ENCODE assay signal across 8 mouse cellular contexts in the genomic region with DNA sequence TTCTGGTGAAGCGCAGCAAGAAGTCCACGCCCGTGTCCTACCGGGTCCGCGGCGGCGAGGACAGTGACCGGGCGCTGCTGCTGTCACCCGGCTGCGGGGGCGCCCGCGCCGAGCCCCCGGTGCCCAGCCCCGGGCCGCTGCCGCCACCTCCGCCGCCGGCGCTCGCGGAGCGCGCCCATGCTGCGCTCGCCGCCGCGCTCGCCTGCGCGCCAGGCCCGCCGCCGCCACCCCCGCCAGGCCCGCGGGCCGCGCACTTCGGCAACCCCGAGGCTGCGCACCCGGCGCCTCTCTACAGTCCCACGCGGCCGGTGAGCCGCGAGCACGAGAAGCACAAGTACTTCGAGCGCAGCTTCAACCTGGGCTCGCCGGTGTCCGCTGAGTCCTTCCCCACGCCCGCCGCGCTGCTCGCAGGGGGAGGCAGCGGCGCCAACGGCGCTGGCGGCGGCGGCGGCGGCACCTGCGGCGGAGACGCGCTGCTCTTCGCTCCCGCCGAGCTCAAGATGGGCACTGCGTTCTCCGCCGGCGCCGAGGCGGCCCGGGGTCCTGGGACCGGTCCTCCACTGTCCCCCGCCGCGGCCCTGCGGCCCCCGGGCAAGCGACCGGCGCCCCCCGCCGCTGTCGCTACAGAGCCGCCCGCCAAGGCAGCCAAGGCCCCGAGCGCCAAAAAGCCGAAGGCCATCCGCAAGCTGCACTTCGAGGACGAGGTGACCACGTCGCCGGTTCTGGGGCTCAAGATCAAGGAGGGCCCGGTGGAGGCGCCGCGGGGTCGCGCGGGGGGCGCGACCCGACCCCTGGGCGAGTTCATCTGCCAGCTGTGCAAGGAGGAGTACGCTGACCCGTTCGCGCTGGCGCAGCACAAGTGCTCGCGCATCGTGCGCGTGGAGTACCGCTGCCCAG. TPM values are rescaled to one million over a fixed set of nuclear protein-coding genes. Genes with fewer than 3 reads are reported as not detected.
DNase-seq lines count a peak whose midpoint lies in the region; ATAC-seq and TF ChIP-seq lines count a peak whose summit lies in the region.

No protein-coding gene starts in this region.

- WGBS in kidney, postnatal 0 days = under 1% methylated on average over 115 of the region's 133 CpGs
- WGBS in hindbrain, embryonic 10.5 days = under 1% methylated on average over 133 of the region's 133 CpGs
- WGBS in liver, embryonic 14.5 days (ENCODE audit: insufficient replicate concordance) = under 1% methylated on average over 96 of the region's 133 CpGs

- TF ChIP-seq EP300 in liver, embryonic 14.5 days (IDR thresholded peaks at IDR 0.05; ENCODE audit: low read depth) = no peak

- no peak overlapping the region for H3K27ac ChIP-seq in kidney, postnatal 0 days
- peak overlapping the region; percentile 93 for H3K27ac ChIP-seq in hindbrain, embryonic 10.5 days
- H3K27ac ChIP-seq in liver, embryonic 14.5 days = no peak overlapping the region

- H3K36me3 ChIP-seq in kidney, postnatal 0 days (ENCODE audit: insufficient read depth, low read length) = no peaks in the 10 kb centered on the region
- H3K36me3 ChIP-seq in G1E (replicated peaks) = no peaks in the 10 kb centered on the region
- H3K36me3 ChIP-seq in hindbrain, embryonic 10.5 days = no peaks in the 10 kb centered on the region
- H3K36me3 ChIP-seq in liver, embryonic 14.5 days (replicated peaks; ENCODE audit: control insufficient read depth, insufficient read depth, low read depth) = no peaks in the 10 kb centered on the region

- peaks cover 85% of the 10 kb centered on the region for H3K27me3 ChIP-seq in kidney, postnatal 0 days (ENCODE audit: insufficient read depth, low read length)
- H3K27me3 ChIP-seq in G1E (ENCODE audit: insufficient read depth, low read length) = no peaks in the 10 kb centered on the region; the same call in 1 of the 2 replicates
- peaks cover 97% of the 10 kb centered on the region for H3K27me3 ChIP-seq in hindbrain, embryonic 10.5 days (ENCODE audit: insufficient read depth, poor library complexity, severe bottlenecking)
- peaks cover 99% of the 10 kb centered on the region for H3K27me3 ChIP-seq in liver, embryonic 14.5 days (ENCODE audit: control insufficient read depth, insufficient read depth, low read length)

- H3K4me3 ChIP-seq in kidney, postnatal 0 days (replicated peaks; ENCODE audit: low read depth, low read length) = peak overlapping the region; percentile 40
- peak overlapping the region; percentile 33; the same call in 1 of the 2 replicates for H3K4me3 ChIP-seq in G1E (ENCODE audit: low read depth, low read length)
- H3K4me3 ChIP-seq in hindbrain, embryonic 10.5 days = peak overlapping the region; percentile 70
- H3K4me3 ChIP-seq in liver, embryonic 14.5 days (ENCODE audit: insufficient read depth in 1 of 2, low read depth in 2 of 2, low read length in 2 of 2) = peak overlapping the region in 1 of 2 experiments; percentile 46; a peak in 2 of 4 replicates

- peaks cover 31% of the 10 kb centered on the region for H3K4me1 ChIP-seq in kidney, postnatal 0 days (replicated peaks; ENCODE audit: insufficient read depth, low read length)
- H3K4me1 ChIP-seq in G1E (ENCODE audit: insufficient read depth, low read depth, low read length) = no peaks in the 10 kb centered on the region
- H3K4me1 ChIP-seq in hindbrain, embryonic 10.5 days (replicated peaks) = peaks cover 77% of the 10 kb centered on the region
- no peaks in the 10 kb centered on the region for H3K4me1 ChIP-seq in liver, embryonic 14.5 days (replicated peaks; ENCODE audit: control insufficient read depth in 2 of 2, insufficient read depth in 2 of 2, low read length in 1 of 2)

- no peak for DNase-seq in kidney, postnatal 0 days (ENCODE audit: low spot score)
- no peak for DNase-seq in kidney, postnatal 25 days
- no peak for DNase-seq in G1E (ENCODE audit: low spot score)
- DNase-seq in embryo, embryonic 10 days (ENCODE audit: low spot score) = peak; percentile 58
- peak; percentile 73 for DNase-seq in hindbrain, embryonic 10.5 days (ENCODE audit: low spot score)
- no peak for DNase-seq in liver, embryonic 14.5 days (ENCODE audit: low read depth in 3 of 3, low spot score in 3 of 3)
- DNase-seq in right cerebral cortex, postnatal 4 days = peak; percentile 55
- no peak for DNase-seq in urinary bladder, postnatal 36 days (ENCODE audit: low spot score in 2 of 2)

- H3K4me2 ChIP-seq in kidney, postnatal 0 days (ENCODE audit: low read length) = peak overlapping the region; percentile 87
- peak overlapping the region; percentile 51 for H3K4me2 ChIP-seq in liver, embryonic 14.5 days (ENCODE audit: low read depth)

- peak; percentile 24; the same call in 1 of the 2 replicates for ATAC-seq in kidney, postnatal 0 days (replicated peaks; ENCODE audit: low FRiP score, low read depth)
- no peak for ATAC-seq in G1E (ENCODE audit: extremely low read depth, insufficient number of reproducible peaks, low FRiP score, poor library complexity, severe bottlenecking)
- no peak for ATAC-seq in liver, embryonic 14.5 days (ENCODE audit: insufficient read depth)

- no peak for TF ChIP-seq CTCF in kidney, postnatal 0 days (IDR thresholded peaks at IDR 0.05; ENCODE audit: low read depth)
- no peak for TF ChIP-seq CTCF in G1E (IDR thresholded peaks at IDR 0.05; ENCODE audit: low read depth, low read length)
- TF ChIP-seq CTCF in liver, embryonic 14.5 days (IDR thresholded peaks at IDR 0.05; ENCODE audit: low read depth) = no peak

- no peaks in the 10 kb centered on the region for H3K9me3 ChIP-seq in kidney, postnatal 0 days (replicated peaks; ENCODE audit: low read length)
- H3K9me3 ChIP-seq in G1E (replicated peaks) = peaks cover 56% of the 10 kb centered on the region
- no peaks in the 10 kb centered on the region for H3K9me3 ChIP-seq in hindbrain, embryonic 10.5 days
- H3K9me3 ChIP-seq in liver, embryonic 14.5 days (ENCODE audit: control insufficient read depth, low read length) = no peaks in the 10 kb centered on the region

- no peak overlapping the region for H3K9ac ChIP-seq in kidney, postnatal 0 days (ENCODE audit: low read depth, low read length)
- no peak overlapping the region for H3K9ac ChIP-seq in liver, embryonic 14.5 days (replicated peaks)

RNA-seq across cellular contexts. Expression of a gene that starts 0.8 kb away (rescaled TPM):
- polyA plus RNA-seq in kidney, postnatal 0 days (2015; fragmentation: Nextera tagmentation; extraction: Ambion mirVana) = not detected in 2 replicates
- not detected in 2 replicates for total RNA-seq in G1E (2014; fragmentation: Nextera tagmentation)
- total RNA-seq in G1E (2017) = 0.05 TPM in 1 of 2 replicates, not detected in the other
- not detected in 2 replicates for polyA plus RNA-seq in G1E (2012)
- polyA plus RNA-seq in hindbrain, embryonic 10.5 days (2016; fragmentation: Nextera tagmentation; extraction: Ambion mirVana) = 4.9 and 7.3 TPM in 2 replicates
- polyA plus RNA-seq in liver, embryonic 14.5 days (2012; rRNA removed) = 0.02 and 0.15 TPM in 2 replicates
- not detected in 2 replicates for polyA plus RNA-seq in liver, embryonic 14.5 days (2014; fragmentation: Nextera tagmentation; extraction: Ambion mirVana)

Comparison
In these comparisons a context has a peak if more than half of its experiments do, and no peak if none do; other contexts are left out.
1. DNase-seq: peak in embryo, embryonic 10 days (single experiment), hindbrain, embryonic 10.5 days (single experiment) and right cerebral cortex, postnatal 4 days (single experiment); none in kidney, postnatal 0 days (single experiment), kidney, postnatal 25 days (0 of 2), G1E (single experiment), liver, embryonic 14.5 days (0 of 3) and urinary bladder, postnatal 36 days (0 of 2).